Mouse (Mus musculus): Measurements from ENCODE around the gene Arl4d. TPM values are rescaled to one million over a fixed set of nuclear protein-coding genes. Genes with fewer than 3 reads are reported as not detected.
"Not testable (repeated sequence)": the region's sequence is repeated elsewhere in the genome, so short reads cannot be mapped to it uniquely, and the experiment has no call there.

Gene Arl4d
- total RNA-seq, 2 experiments from 2014 or later, result 0.75 to 1.1 TPM

GRCm38 (mm10) chr11:101645411-101646282 is 19.7 kb upstream of the Arl4d start:
- peak; percentile 62 for ATAC-seq (replicated peaks; ENCODE audit: poor library complexity)

DNA sequence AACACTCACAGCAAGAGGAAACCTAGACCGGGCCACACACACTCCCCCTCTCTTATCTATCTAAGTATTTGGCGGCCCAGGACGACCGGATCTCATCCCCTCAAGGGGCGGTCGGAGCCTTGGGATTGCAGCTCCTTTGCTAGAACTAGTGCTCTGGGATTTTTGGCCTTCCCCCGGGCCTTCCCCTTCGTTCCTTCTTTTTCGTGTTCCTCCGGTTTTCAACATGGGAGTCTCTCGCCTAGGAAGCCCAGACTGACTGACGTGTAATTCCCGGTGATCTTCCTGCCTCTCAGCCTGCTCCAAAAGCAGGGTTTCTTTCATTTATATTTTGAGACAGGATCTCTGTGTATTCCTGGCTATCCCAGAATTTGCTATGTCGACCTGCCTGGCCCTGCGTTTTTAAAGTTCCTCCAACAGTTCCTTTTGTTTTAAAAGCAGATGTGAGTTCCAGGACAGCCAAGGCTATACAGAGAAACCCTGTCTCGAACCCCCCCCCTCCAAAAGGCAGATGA is 19.0 kb upstream of the Arl4d start:
- ATAC-seq (replicated peaks; ENCODE audit: poor library complexity), result not testable (repeated sequence)

GRCm38 (mm10) chr11:101647093-101647492 is 18.2 kb upstream of the Arl4d start:
- not testable (repeated sequence) for ATAC-seq (replicated peaks; ENCODE audit: poor library complexity)

GRCm38 (mm10) chr11:101656356-101656755 is 9.0 kb upstream of the Arl4d start:
- ATAC-seq (replicated peaks; ENCODE audit: poor library complexity), result no peak

- no peak for ATAC-seq (replicated peaks; ENCODE audit: poor library complexity)
Observed at GRCm38 (mm10) chr11:101657528-101657885, 7.8 kb upstream of the Arl4d start.

GRCm38 (mm10) chr11:101657886-101658750 is 7.2 kb upstream of the Arl4d start:
- ATAC-seq (replicated peaks; ENCODE audit: poor library complexity), result peak; percentile 84

GRCm38 (mm10) chr11:101658751-101659558 is 6.4 kb upstream of the Arl4d start:
- ATAC-seq (replicated peaks; ENCODE audit: poor library complexity), result peak; percentile 64

- no peak for ATAC-seq (replicated peaks; ENCODE audit: poor library complexity)
Observed at GRCm38 (mm10) chr11:101661191-101661590, 4.2 kb upstream of the Arl4d start.

DNA sequence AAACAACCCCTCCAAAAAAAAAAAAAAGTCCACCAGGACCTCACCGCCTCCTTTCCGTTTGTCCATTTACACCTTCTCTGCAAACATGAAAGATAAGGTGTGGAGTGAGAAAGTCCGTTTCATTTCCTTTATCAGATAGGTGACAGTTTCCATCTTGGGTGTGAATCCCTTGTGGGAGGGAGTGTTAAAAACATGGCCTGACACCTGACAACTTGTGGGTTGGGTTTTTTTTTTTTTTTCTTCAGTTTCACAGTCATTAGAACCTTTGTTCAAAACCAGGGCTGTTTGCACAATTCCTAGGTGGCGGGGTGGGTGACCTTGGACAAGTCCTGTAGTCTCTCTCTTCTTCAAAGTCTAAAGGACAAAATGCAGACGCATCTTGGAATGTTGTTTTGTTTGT is 3.6 kb upstream of the Arl4d start:
- no peak for ATAC-seq (replicated peaks; ENCODE audit: poor library complexity)

- no peak for ATAC-seq (replicated peaks; ENCODE audit: poor library complexity)
Observed at GRCm38 (mm10) chr11:101663229-101664027, 1.9 kb upstream of the Arl4d start.

GRCm38 (mm10) chr11:101665636-101665992 is 273 bp downstream of the Arl4d start:
- peak; percentile 41; the same call in 1 of the 2 replicates for ATAC-seq (replicated peaks; ENCODE audit: poor library complexity)

DNA sequence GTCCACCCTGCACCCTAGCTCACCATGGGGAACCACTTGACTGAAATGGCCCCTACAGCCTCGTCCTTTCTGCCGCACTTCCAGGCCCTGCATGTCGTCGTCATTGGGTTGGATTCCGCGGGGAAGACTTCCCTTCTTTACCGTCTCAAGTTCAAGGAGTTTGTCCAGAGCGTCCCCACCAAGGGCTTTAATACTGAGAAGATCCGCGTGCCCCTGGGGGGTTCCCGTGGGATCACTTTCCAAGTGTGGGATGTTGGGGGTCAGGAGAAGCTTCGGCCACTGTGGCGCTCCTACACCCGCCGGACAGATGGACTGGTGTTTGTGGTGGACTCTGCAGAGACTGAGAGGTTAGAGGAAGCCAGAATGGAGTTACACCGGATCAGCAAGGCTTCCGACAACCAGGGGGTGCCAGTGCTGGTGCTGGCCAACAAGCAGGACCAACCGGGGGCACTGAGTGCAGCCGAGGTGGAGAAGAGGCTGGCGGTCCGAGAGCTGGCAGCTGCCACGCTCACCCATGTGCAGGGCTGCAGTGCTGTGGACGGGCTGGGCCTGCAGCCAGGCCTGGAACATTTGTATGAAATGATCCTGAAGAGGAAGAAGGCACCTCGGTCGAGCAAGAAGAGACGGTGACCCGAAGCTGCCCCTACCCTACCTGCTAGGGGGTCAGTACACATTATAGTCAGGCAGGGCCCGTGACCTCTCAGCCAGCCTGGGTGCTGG is 1.4 kb downstream of the Arl4d start:
- ATAC-seq (replicated peaks; ENCODE audit: poor library complexity), result no peak

DNA sequence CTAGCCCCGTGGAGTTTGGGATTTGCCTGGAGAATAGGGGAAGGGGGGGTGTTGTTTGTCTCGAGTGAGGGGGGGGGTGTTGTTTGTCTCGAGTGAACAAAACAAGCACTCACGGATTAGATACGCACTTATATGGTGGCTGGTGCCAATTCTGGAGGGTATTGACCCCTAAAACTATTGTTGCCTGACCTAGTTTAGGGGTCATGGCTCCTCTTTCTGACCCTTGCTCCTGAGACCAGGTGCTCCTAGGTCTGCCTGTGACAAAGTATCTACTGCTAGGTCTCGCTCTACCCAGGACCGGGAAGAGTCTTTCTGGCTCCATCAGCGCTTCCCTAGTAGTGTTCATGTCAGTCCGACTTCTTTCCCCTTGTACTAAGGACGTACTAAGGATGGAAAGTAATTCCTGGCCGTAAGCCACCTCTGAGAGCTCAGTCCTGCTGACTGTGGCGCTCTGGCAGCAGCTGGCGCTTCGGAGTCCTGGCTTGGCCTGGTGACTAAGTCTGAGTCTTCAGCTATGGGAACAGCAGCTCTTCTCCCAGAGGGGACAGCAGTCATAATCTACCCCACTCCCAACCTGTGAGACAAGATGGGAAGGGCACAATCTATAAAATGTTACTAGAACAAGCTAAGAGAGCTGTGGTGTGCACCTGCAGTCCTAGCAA is 2.7 kb downstream of the Arl4d start:
- ATAC-seq (replicated peaks; ENCODE audit: poor library complexity), result no peak

DNA sequence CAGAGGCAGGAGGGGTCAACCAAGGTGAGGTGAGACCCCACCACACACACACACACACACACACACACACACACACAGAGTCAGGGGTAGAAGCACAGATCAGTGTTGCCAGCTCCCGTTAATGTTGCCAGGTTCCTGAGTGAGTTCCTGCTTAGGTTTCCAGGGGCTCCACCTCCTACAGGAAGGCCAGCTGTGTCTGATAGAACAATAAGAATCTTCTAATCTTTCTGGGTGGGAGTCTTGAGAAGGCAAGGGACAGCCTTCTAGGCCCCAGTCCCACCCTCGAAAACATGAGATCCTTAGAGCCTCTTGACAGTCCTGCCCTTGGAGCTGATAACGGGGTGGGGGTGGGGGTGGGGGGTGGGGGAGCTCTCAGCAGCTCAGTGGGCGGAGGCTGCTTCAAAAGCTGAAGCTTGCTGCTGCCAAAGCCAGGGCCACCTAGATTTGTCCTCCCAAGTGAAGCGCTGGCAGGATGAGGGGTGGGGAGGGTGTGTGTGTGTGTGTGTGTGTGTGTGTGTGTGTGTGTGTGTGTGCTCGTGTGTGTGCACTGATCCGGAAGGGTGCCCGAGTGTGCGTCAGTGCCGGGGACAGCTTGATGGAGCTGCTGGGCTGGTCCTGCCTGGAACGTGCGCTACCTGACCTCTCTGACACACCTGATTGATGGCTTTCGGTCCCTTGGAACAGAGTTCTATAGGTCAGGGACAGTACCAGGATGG is 3.4 kb downstream of the Arl4d start:
- ATAC-seq (replicated peaks; ENCODE audit: poor library complexity), result no peak

GRCm38 (mm10) chr11:101670334-101670733 is 5.0 kb downstream of the Arl4d start:
- ATAC-seq (replicated peaks; ENCODE audit: poor library complexity), result 0 out of 2 replicates have a peak, but pooled peaks have one; percentile 27

DNA sequence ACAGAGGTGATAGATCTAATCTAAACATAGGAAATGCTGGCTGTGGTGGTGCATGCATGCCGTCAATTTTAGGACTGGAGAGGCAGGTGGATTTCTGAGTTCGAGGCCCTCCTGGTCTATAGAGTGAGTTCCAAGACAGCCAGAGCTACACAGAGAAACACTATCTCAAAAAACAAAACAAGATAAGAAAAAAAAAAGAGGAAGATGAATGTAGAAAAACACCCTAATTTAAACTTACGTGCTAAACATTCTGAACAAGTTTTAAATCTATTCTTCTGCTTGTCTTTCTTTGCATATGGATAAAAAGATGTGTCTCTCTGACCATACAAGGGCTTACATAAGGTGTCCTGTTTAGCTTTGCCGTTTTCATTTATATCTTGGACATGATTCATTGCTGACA is 5.9 kb downstream of the Arl4d start:
- no peak for ATAC-seq (replicated peaks; ENCODE audit: poor library complexity)

GRCm38 (mm10) chr11:101673010-101673642 is 7.8 kb downstream of the Arl4d start:
- peak; percentile 23 for ATAC-seq (replicated peaks; ENCODE audit: poor library complexity)

DNA sequence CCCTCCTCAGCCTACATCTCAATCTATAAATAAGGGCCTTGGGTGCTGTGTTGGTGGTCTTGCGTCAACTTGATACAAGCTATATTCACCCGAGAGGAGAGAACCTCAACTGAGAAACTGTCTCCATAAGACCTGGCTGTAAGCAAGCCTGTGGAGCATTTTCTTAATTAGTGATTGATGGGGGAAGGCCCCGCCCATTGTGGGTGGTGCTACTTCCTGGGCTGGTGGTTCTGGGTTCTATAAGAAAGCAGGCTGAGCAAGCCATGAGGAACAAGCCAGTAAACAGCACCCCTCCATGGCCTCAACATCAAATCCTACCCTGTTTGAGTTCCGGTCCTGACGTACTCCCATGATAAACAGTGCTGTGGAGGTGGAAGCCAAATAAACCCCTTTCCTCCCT is 8.8 kb downstream of the Arl4d start:
- ATAC-seq (replicated peaks; ENCODE audit: poor library complexity), result no peak
